Mouse (Mus musculus) midbrain, embryonic 12.5 days (tissue): ENCODE measurements at regions not wholly inside any gene's neighbourhood (a gene's known extent, or its start where the extent isn't known, plus 50 kb on each side); places are given as distances from the start of the nearest gene placed in this dataset.

Source experiments
- ATAC-seq: fragments of 200-750 bp; cut with Nextera tagmentation; 2 replicates; pipeline ENCODE4 v1.8.0; 2017; ENCODE audit warnings: low read depth, moderate TSS enrichment, moderate library complexity; ENCODE audit not compliant: low FRiP score
- H3K27ac ChIP-seq: fragments of 300-500 bp; sonication (generic); replicated peaks from 2 replicates; pipeline ENCODE4 v1.5.1; 2016; ENCODE audit warnings: mild to moderate bottlenecking
- H3K27me3 ChIP-seq: fragments of 300-500 bp; sonication (generic); 2 replicates; pipeline ENCODE4 v1.6.1; 2016; ENCODE audit warnings: mild to moderate bottlenecking
- H3K36me3 ChIP-seq: fragments of 300-500 bp; sonication (generic); 2 replicates; pipeline ENCODE4 v1.6.1; 2016
- H3K4me1 ChIP-seq: fragments of 300-500 bp; sonication (generic); 2 replicates; pipeline ENCODE4 v1.6.1; 2016
- H3K4me2 ChIP-seq: fragments of 300-500 bp; sonication (generic); replicated peaks from 2 replicates; pipeline ENCODE4 v1.6.1; 2016; ENCODE audit warnings: mild to moderate bottlenecking, moderate library complexity
- H3K4me3 ChIP-seq: fragments of 300-500 bp; sonication (generic); 2 replicates; pipeline ENCODE4 v1.5.1; 2016; ENCODE audit warnings: mild to moderate bottlenecking
- H3K9ac ChIP-seq: fragments of 300-500 bp; sonication (generic); replicated peaks from 2 replicates; pipeline ENCODE4 v1.6.1; 2016; ENCODE audit warnings: mild to moderate bottlenecking, moderate library complexity
- H3K9me3 ChIP-seq: fragments of 300-500 bp; sonication (generic); 2 replicates; pipeline ENCODE4 v1.6.1; 2016; ENCODE audit warnings: mild to moderate bottlenecking
- WGBS: fragments of 180-500 bp; shearing (Covaris S2); methylation state at CpG from one replicate; pipeline ENCODE4 v1.1.7; 2016; 5-methylcytosine and 5-hydroxymethylcytosine counted together

DNA sequence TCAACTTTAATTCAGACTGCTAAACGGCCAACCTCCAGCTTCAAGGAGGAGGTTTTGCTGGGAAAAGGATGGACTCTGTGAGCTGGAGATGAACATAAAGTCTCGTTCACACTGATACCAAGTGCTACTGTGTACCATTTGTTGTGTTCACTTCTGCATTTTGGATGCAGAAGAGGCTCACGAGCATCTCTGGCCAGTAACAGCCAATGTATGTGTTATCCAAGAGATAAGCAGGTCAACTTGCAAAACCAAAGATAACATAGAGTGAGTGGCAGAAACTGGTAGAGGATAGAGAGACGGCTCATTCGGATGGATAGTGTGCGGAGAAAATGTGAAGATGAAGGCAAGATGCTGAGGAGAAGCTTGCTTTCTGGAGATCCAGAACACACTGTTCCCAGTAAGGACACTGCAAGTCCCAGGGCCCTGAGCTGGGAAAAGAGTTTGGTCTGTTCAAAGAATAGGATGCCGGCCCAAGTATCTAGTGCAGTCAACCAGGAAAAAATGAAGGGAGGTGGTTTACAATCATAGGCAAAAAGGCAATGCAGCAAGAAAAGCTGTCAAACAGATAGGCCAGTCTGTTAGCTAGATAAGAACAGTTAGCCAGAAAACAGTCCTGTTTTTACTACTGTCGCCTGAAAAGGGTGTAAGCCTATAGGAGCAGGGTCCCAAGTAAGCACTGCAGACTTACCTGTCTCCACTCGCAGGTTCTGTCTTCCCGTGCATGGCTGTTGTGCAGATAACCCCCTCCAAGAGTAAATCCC lies 145.7 kb upstream of the Bmp4 start:
- Histone ChIP-seq H3K27ac (no peak overlapping the region), H3K27me3 (no peaks in the 10 kb centered on the region), H3K9ac (no peak overlapping the region), H3K9me3 (no peaks in the 10 kb centered on the region), H3K4me2 (no peak overlapping the region), H3K4me3 (no peak overlapping the region), H3K4me1 (no peaks in the 10 kb centered on the region), H3K36me3 (no peaks in the 10 kb centered on the region)
- no peak for ATAC-seq
- WGBS, result 89% methylated on average over 10 of the region's 10 CpGs

DNA sequence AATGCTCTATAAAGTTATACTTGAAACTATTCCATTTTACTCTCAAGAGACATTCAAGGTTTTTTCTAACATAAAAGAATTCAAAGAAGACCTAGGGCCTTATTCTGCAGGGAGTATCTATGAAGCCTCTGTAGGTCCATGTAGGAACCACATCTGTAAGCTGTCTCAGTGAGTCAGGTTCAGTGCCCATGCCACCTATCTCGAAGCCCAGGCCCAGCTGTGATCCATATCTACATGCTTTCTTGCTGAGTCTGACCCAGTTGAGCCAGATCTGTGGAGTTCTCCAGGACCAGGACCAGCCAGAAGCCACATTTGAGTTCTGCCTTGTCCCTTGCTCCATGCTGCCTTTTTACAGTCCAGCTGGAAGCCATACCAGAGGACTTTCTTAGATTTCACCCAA lies 142.2 kb upstream of the Bmp4 start:
- WGBS, result 78% methylated on average over 1 of the region's 1 CpGs
- no peak for ATAC-seq
- Histone ChIP-seq H3K27ac (no peak overlapping the region), H3K4me3 (no peak overlapping the region), H3K27me3 (no peaks in the 10 kb centered on the region), H3K9ac (no peak overlapping the region), H3K9me3 (no peaks in the 10 kb centered on the region), H3K4me2 (no peak overlapping the region), H3K4me1 (no peaks in the 10 kb centered on the region), H3K36me3 (no peaks in the 10 kb centered on the region)

DNA sequence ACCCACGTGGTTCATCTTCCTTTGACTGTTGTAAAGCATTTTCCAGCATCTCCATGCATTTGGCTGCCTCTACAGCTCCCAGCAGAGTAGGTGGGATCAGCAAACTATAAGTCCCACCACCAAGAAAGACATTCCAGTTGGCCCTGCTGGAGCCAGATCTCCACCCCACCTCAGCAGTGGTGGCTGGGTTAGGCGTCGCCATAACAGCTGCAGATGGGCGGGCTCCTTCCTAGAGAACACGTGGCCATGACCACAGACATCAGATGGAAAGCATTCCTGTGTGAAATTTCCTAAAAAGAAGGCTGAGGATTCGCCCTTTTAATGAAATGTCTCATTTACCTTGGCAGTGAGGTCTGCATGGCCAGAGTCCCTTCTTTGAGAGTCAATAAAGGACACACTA lies 140.0 kb upstream of the Bmp4 start:
- Histone ChIP-seq H3K4me1 (no peaks in the 10 kb centered on the region), H3K27ac (no peak overlapping the region), H3K27me3 (no peaks in the 10 kb centered on the region), H3K4me3 (no peak overlapping the region), H3K36me3 (no peaks in the 10 kb centered on the region), H3K9ac (no peak overlapping the region), H3K4me2 (no peak overlapping the region), H3K9me3 (no peaks in the 10 kb centered on the region)
- 83% methylated on average over 6 of the region's 6 CpGs for WGBS
- no peak for ATAC-seq

DNA sequence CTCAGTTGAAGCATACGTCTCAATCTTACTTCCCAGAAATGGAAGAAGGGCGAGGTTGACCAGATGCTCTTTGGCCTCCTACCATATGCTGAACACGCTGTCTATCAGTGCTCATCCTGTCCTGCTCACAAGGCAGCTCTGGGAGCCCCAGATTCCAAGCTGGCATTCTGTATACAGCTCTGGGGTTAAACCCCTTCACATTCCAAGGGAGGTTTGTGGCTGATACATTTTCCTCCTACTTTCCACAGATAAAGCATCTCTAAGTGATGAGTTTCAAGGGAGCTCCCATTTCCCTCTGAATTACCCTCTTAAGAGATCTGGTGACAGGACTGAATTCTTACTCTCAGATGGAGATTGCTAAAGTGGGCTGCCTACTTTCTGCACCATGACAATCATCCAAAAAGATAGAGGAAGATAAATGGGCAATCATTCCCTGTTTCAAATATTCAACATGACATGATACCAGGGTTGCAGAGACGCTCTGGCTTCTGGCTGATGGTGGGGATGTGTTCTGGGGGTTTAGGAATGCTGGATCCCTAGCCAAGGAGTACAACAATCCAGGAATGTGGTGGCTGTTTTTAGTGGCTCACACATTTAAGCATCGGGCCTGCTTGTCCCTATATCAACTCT lies 138.7 kb upstream of the Bmp4 start:
- Histone ChIP-seq H3K9me3 (no peaks in the 10 kb centered on the region), H3K4me2 (no peak overlapping the region), H3K4me3 (no peak overlapping the region), H3K36me3 (no peaks in the 10 kb centered on the region), H3K9ac (no peak overlapping the region), H3K27ac (no peak overlapping the region), H3K4me1 (no peaks in the 10 kb centered on the region), H3K27me3 (no peaks in the 10 kb centered on the region)
- ATAC-seq, result no peak
- 88% methylated on average over 5 of the region's 5 CpGs for WGBS

DNA sequence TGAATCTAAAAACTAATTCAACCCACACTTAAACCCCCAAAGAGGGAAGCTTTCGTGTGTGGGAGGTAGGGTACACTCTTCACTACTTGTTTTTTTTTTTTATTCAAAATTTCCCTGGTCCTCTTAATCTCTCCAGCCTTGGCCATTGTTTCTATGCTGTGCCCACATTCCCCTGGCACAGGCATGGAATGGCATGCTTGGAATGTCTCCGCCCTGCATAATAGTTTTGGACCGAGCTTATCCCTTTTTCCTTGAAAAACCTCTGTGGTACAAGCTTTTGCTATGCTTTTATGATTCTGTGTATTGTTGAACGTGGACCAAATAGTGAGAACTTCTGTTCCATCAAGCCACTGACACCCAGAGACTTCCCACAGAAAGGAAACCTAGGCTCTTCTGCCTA lies 126.8 kb upstream of the Bmp4 start:
- ATAC-seq, result no peak
- no peak overlapping the region for H3K9ac ChIP-seq
- no peaks in the 10 kb centered on the region for H3K4me1 ChIP-seq
- no peak overlapping the region for H3K4me2 ChIP-seq
- H3K9me3 ChIP-seq, result no peaks in the 10 kb centered on the region
- 65% methylated on average over 4 of the region's 4 CpGs for WGBS
- no peak overlapping the region for H3K27ac ChIP-seq
- no peaks in the 10 kb centered on the region for H3K36me3 ChIP-seq
- no peak overlapping the region for H3K4me3 ChIP-seq
- H3K27me3 ChIP-seq, result no peaks in the 10 kb centered on the region

DNA sequence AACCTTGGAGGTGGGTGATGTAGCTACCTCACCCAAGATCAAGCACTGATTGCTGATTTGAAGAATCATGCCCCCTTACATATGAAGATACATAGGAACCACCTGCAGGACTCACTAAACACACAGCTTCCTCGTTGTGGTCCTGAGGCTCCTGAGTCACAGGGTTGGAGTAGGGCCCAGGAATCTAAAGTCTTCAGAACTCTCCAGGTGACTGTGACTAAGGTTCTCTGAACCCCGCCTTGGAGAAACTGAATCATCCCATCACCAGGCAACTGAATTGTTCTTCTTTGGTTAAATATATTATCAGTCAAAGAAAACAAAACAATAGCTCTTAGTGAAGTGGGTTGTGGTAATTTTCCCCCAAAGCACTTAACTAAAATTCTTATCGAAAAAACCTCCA lies 125.8 kb upstream of the Bmp4 start:
- Histone ChIP-seq H3K4me2 (no peak overlapping the region), H3K36me3 (no peaks in the 10 kb centered on the region), H3K27me3 (no peaks in the 10 kb centered on the region), H3K27ac (no peak overlapping the region), H3K4me1 (no peaks in the 10 kb centered on the region), H3K9me3 (no peaks in the 10 kb centered on the region), H3K9ac (no peak overlapping the region), H3K4me3 (no peak overlapping the region)
- no peak for ATAC-seq
- WGBS, result 84% methylated on average over 3 of the region's 3 CpGs

DNA sequence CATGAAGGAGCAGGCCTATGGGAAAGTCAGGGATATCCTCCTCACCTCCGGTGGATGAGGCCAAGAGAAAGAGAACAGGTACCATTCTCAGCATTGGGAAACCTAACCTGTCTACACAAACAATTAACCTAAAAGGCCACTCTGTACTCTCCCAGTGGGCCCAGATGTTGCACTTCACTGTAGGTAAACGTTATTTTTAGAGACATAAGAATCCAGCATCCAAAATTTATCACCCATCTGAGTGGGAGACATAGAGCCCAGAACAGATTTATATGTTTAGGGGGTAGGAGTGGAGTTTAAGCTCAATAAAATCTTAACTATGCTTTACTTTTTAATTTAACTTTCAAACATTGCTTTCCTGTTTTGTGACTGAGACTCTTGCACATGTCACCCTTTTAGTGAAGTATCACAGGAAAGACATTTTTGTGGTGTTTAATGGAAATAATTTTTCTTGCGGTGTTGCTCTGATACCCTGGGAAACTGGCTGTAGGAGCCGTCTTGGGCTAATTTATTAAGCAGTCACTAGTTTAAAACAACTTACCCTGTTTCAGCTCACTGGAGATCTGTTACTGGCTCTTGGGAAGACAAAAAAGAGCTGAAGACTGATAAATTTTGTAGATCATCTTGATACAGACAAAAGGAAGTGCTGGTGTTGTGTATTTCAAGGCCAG lies 123.9 kb upstream of the Bmp4 start:
- Histone ChIP-seq H3K4me3 (no peak overlapping the region), H3K27ac (no peak overlapping the region), H3K4me2 (no peak overlapping the region), H3K9ac (no peak overlapping the region), H3K9me3 (no peaks in the 10 kb centered on the region), H3K27me3 (no peaks in the 10 kb centered on the region), H3K36me3 (no peaks in the 10 kb centered on the region), H3K4me1 (no peaks in the 10 kb centered on the region)
- 87% methylated on average over 4 of the region's 4 CpGs for WGBS
- no peak for ATAC-seq

DNA sequence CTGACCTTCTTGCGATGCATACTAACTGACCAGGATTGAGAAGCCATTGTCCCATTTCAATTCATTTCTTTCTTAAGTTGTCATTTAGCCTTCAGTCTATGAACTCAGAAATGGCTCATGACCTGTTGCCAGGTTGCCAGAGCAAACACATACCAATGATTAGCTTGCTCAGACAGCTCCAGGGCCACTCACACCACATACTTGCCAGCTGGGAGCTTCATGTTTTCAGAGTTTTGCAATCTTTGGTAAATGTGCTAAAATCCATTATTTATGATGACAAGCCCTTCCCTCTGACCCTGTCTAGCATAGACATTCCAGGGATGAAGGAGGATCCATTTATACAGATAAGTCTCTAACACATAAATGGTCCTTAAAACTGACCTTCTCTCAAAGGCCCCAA lies 121.6 kb upstream of the Bmp4 start:
- Histone ChIP-seq H3K27me3 (no peaks in the 10 kb centered on the region), H3K4me3 (no peak overlapping the region), H3K9ac (no peak overlapping the region), H3K4me1 (no peaks in the 10 kb centered on the region), H3K4me2 (no peak overlapping the region), H3K36me3 (no peaks in the 10 kb centered on the region), H3K27ac (no peak overlapping the region), H3K9me3 (no peaks in the 10 kb centered on the region)
- WGBS, result 89% methylated on average over 1 of the region's 1 CpGs
- no peak for ATAC-seq

DNA sequence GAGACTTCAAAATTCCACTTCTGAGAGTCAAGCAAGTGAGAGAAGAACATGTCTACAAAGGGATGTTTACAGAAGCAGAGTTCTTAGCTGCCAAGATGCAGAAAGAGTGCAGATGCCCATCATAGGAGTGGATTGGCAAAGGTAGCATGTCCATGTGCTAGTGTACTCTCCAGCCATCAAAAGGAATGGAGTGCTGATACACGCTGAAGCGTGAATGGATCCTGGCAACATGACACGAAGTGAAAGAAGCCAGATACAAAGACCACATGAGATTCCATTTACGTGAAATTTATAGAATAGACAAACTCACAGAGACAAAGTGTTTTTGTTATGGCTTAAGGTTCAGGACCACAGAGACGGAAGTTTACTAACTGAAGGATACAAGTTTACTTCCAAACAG lies 118.4 kb upstream of the Bmp4 start:
- no peak for ATAC-seq
- Histone ChIP-seq H3K9ac (no peak overlapping the region), H3K4me3 (no peak overlapping the region), H3K27me3 (no peaks in the 10 kb centered on the region), H3K9me3 (no peaks in the 10 kb centered on the region), H3K27ac (no peak overlapping the region), H3K36me3 (no peaks in the 10 kb centered on the region), H3K4me1 (no peaks in the 10 kb centered on the region), H3K4me2 (no peak overlapping the region)
- 87% methylated on average over 5 of the region's 5 CpGs for whole genome bisulfite sequencing

DNA sequence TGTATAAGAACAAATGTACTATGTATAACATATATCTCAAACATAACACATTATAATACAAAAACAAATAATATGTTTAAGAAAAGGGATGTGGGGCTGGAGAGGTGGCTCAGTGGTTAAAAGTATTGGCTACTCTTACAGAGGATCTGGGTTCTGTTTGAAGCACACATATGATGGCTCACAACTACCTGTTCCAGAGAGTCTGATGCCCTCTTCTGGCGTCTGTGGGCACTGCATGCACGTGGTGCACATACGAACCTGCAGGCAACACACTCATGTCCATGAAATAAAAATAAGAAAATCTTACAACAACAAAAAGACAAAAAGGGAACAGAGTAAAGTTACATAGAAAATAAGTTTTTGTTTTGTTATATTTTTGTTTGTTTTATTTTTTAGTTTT lies 114.8 kb upstream of the Bmp4 start:
- 84% methylated on average over 3 of the region's 3 CpGs for WGBS
- Histone ChIP-seq H3K9me3 (no peaks in the 10 kb centered on the region), H3K36me3 (no peaks in the 10 kb centered on the region), H3K27ac (no peak overlapping the region), H3K9ac (no peak overlapping the region), H3K27me3 (no peaks in the 10 kb centered on the region), H3K4me1 (no peaks in the 10 kb centered on the region), H3K4me2 (no peak overlapping the region), H3K4me3 (no peak overlapping the region)
- ATAC-seq, result no peak

DNA sequence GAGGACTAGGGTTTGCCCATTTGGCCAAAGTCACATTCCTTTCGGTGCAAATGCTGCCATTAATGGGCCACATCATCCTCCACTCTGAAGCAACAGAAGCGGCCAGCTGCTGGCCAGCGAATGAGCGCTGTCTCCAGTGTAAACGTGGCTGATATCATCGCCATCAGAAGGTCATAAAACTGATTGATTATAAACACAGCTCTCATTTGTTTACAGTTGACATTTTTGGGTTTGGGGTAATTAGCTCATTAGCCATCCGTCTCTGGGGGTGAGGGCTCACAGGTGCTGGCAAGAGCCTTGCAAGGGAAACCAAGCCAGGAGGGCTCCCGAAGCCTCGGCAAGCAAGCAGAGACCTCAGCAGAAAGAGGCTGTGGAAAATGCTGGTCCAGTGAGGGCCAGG lies 101.1 kb upstream of the Bmp4 start:
- Histone ChIP-seq H3K27ac (no peak overlapping the region), H3K9me3 (no peaks in the 10 kb centered on the region), H3K4me2 (no peak overlapping the region), H3K36me3 (no peaks in the 10 kb centered on the region), H3K27me3 (no peaks in the 10 kb centered on the region), H3K4me1 (no peaks in the 10 kb centered on the region), H3K9ac (no peak overlapping the region), H3K4me3 (no peak overlapping the region)
- no peak for ATAC-seq
- 87% methylated on average over 9 of the region's 9 CpGs for WGBS

DNA sequence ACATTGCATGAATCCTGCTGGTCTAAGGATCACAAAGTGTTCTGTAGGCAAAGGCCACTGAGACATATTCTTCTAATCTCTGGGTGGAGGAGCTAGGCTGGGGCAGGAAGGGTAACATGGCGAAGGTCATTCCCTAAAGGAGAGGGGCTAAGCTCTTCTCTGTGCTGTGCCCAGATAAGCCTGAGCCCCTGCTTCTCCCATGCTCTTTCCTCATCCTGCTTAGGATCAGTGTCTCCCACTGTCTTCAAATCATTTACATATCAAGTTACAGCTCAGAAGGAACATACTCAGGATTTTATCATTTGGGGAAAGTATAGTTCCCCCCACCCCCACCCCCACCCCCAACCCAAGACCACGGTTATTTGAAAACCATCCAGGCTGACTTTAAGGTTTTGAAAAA lies 100.7 kb upstream of the Bmp4 start:
- Histone ChIP-seq H3K36me3 (no peaks in the 10 kb centered on the region), H3K27me3 (no peaks in the 10 kb centered on the region), H3K4me2 (no peak overlapping the region), H3K27ac (no peak overlapping the region), H3K4me3 (no peak overlapping the region), H3K9ac (no peak overlapping the region), H3K4me1 (no peaks in the 10 kb centered on the region), H3K9me3 (0 out of 2 replicates have a peak, but pooled peaks cover 2% of the 10 kb centered on the region)
- no peak for ATAC-seq
- 79% methylated on average over 2 of the region's 2 CpGs for WGBS
